Mouse (Mus musculus) ES-Bruce4 (cell line): ENCODE measurements around the gene Phf2.

Experiments
- CTCF ChIP-seq: IDR thresholded peaks from one replicate; pipeline ENCODE4 v1.8.1; 2011; ENCODE audit warnings: low read depth, low read length
- EP300 ChIP-seq: IDR thresholded peaks from 2 replicates; pipeline ENCODE4 v1.6.1; 2011; ENCODE audit warnings: low read depth, low read length; ENCODE audit not compliant: insufficient read depth
- POLR2A ChIP-seq: IDR thresholded peaks from one replicate; pipeline ENCODE4 v1.8.1; 2011; ENCODE audit warnings: low read length; ENCODE audit not compliant: insufficient read depth

DNA sequence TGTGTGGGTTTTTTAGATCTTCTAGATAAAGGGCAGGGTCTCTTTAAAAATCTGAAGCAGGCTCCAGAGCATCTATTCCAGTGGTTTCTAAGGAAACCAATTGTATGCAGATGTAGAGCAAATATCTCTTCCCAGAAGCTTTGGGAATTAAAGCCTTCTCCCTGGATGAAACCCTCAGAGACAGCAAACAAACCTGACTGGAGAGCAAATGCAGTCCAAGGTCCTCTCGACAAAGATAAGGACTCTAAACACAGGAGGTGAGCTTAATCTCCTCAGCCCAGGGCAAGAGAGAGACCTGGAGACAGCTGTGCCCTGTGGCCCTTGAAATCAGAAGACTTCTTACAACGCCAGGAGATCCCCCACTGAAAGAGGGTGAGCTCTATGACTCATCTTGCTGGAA lies 17.4 kb downstream of the Phf2 start:
- TF ChIP-seq EP300 (no peak), CTCF (no peak), POLR2A (no peak)
